Mouse (Mus musculus) embryonic fibroblast, embryonic 13.5 days (primary cell): ENCODE measurements around the gene Ythdf2.

Experiments
- CTCF ChIP-seq: IDR thresholded peaks from 2 replicates; pipeline ENCODE4 v1.5.1; 2011; ENCODE audit warnings: mild to moderate bottlenecking, control low read depth, low read length, moderate library complexity, borderline replicate concordance; ENCODE audit not compliant: insufficient read depth
- POLR2A ChIP-seq: IDR thresholded peaks from 2 replicates; pipeline ENCODE4 v1.6.1; 2011; ENCODE audit warnings: low read depth, mild to moderate bottlenecking, control low read depth, low read length, moderate library complexity

GRCm38 (mm10) chr4:132214847-132215246 is 2.7 kb upstream of the Ythdf2 start:
- TF ChIP-seq POLR2A (no peak), CTCF (no peak)
